Comparison of ENCODE assay signal across 8 mouse cellular contexts in the genomic region with DNA sequence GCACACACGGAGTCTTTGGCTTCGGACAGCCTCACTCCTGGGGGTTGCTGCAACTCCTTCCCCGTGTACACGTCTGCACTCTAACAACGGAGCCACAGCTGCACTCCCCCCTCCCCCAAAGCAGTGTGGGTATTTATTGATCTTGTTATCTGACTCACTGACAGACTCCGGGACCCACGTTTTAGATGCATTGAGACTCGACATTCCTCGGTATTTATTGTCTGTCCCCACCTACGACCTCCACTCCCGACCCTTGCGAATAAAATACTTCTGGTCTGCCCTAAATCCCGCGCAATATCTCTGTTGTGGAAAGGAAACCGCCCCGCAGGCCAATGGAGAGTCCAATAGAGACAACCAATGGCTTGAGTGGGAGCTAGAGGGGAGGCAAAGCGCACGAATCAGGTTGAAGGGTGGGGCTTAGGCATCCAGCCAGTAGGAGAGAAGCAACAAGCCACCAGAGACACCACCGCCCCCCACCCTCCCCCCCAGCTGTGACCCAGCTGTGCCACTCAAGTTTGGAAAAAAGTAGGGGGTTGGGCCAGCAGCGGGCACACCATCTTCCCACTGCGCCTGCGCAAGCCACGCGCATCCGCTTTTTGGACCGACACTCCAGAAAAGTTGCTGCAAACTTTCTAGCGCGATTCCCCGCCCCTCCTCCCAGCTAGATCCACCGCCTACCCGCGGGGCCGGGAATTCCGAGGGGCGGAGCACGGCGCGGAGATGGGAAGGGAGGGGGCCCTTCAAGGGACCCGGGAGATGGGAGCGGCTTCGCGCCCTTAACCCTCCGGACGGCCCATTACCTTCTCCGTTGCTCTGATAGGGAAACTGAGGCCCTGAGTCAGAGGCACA. TPM values are rescaled to one million over a fixed set of nuclear protein-coding genes. Genes with fewer than 3 reads are reported as not detected.
A peak's percentile ranks its signal among the peaks of the same experiment; 100 is the strongest.
DNase-seq lines count a peak whose midpoint lies in the region; ATAC-seq lines count a peak whose summit lies in the region.

No protein-coding gene starts in this region.

- no peaks in the 10 kb centered on the region for H3K27me3 ChIP-seq in intestine, embryonic 14.5 days (replicated peaks; ENCODE audit: control insufficient read depth, insufficient read depth, low read length)
- peaks cover 31% of the 10 kb centered on the region for H3K27me3 ChIP-seq in midbrain, embryonic 10.5 days (ENCODE audit: low read depth, poor library complexity, severe bottlenecking)

- peak overlapping the region; percentile 91 for H3K4me2 ChIP-seq in intestine, embryonic 14.5 days (ENCODE audit: low read length)

- peak overlapping the region; percentile 81 for H3K9ac ChIP-seq in intestine, embryonic 14.5 days (ENCODE audit: low read length)

- H3K27ac ChIP-seq in intestine, embryonic 14.5 days (ENCODE audit: low read depth), result peak overlapping the region; percentile 96
- H3K27ac ChIP-seq in midbrain, embryonic 10.5 days (replicated peaks), result peak overlapping the region; percentile 98

- ATAC-seq in intestine, embryonic 14.5 days (replicated peaks; ENCODE audit: low FRiP score, low TSS enrichment, low read depth), result peak; percentile 84
- no peak; the same call in 1 of the 2 replicates for ATAC-seq in monocyte, adult 5-6 weeks (replicated peaks; ENCODE audit: insufficient number of reproducible peaks, low FRiP score, low TSS enrichment, poor library complexity, severe bottlenecking)

- peaks cover 36% of the 10 kb centered on the region for H3K4me1 ChIP-seq in intestine, embryonic 14.5 days (replicated peaks; ENCODE audit: control insufficient read depth, insufficient read depth, low read length)
- H3K4me1 ChIP-seq in midbrain, embryonic 10.5 days, result peaks cover 71% of the 10 kb centered on the region

- no peaks in the 10 kb centered on the region for H3K9me3 ChIP-seq in intestine, embryonic 14.5 days (ENCODE audit: control insufficient read depth, low read length)
- H3K9me3 ChIP-seq in midbrain, embryonic 10.5 days (replicated peaks), result no peaks in the 10 kb centered on the region

- DNase-seq in adrenal gland, adult 18-20 months (ENCODE audit: low spot score in 2 of 2), result peak; percentile 94
- peak; percentile 98 for DNase-seq in embryo, embryonic 11.5 days (ENCODE audit: low read depth, low spot score)
- DNase-seq in gastrocnemius, postnatal 36 days, result peak; percentile 92 to 96
- DNase-seq in intestine, embryonic 14.5 days (ENCODE audit: low spot score), result peak; percentile 97
- peak; percentile 80 to 83 for DNase-seq in left cerebral cortex, postnatal 36 days (ENCODE audit: low spot score in 2 of 2)
- peak; percentile 99 for DNase-seq in midbrain, embryonic 10.5 days (ENCODE audit: low spot score)
- peak; percentile 96 for DNase-seq in skeletal muscle tissue, adult 2 months (ENCODE audit: low read depth, low spot score)

- H3K36me3 ChIP-seq in intestine, embryonic 14.5 days (ENCODE audit: control insufficient read depth, insufficient read depth, low read length), result peaks cover 29% of the 10 kb centered on the region
- peaks cover 53% of the 10 kb centered on the region for H3K36me3 ChIP-seq in midbrain, embryonic 10.5 days

- 1% methylated on average over 45 of the region's 45 CpGs for WGBS in intestine, embryonic 14.5 days
- under 1% methylated on average over 44 of the region's 45 CpGs for WGBS in midbrain, embryonic 10.5 days

- intact Hi-C loops in gastrocnemius, postnatal 36 days (cut with DNase I), result loop anchor here (2.0 kb wide), 2 partner anchors 25 kb away; a partner anchor contains a TSS
- intact Hi-C loops in left cerebral cortex, postnatal 36 days (cut with DNase I), result loop anchor here (2.0 kb wide), 1 partner anchor 19 kb away; no protein-coding TSS in a partner anchor

- H3K4me3 ChIP-seq in intestine, embryonic 14.5 days (ENCODE audit: low read depth, low read length), result peak overlapping the region; percentile 78
- H3K4me3 ChIP-seq in midbrain, embryonic 10.5 days, result peak overlapping the region; percentile 85

RNA-seq across cellular contexts. Expression of a gene that starts 0.6 kb away (rescaled TPM):
- total RNA-seq in adrenal gland, adult 18-20 months (2021), result 10 to 100 TPM; 13.0 to 14.7 TPM
- 1 to 10 TPM; 1.2 to 1.5 TPM for total RNA-seq in gastrocnemius, postnatal 36 days (2021)
- 15.7 and 15.8 TPM in 2 replicates for polyA plus RNA-seq in intestine, embryonic 14.5 days (2014; fragmentation: Nextera tagmentation; extraction: Ambion mirVana)
- 1 to 10 TPM; 1.6 to 2.6 TPM for total RNA-seq in left cerebral cortex, postnatal 36 days (2021)
- polyA plus RNA-seq in midbrain, embryonic 10.5 days (2016; fragmentation: Nextera tagmentation; extraction: Ambion mirVana), result 7.2 and 8.0 TPM in 2 replicates
- not detected in 3 replicates for total RNA-seq in monocyte, adult 5-6 weeks (2017)

RNA-seq across cellular contexts. Expression of a gene that starts 10.1 kb away (rescaled TPM):
- 100 to 1,000 TPM; 127 to 137 TPM for total RNA-seq in adrenal gland, adult 18-20 months (2021)
- total RNA-seq in gastrocnemius, postnatal 36 days (2021), result 100 to 1,000 TPM; 272 to 309 TPM
- polyA plus RNA-seq in intestine, embryonic 14.5 days (2014; fragmentation: Nextera tagmentation; extraction: Ambion mirVana), result 57.4 and 60.0 TPM in 2 replicates
- total RNA-seq in left cerebral cortex, postnatal 36 days (2021), result 10 to 100 TPM; 21.4 to 40.2 TPM
- polyA plus RNA-seq in midbrain, embryonic 10.5 days (2016; fragmentation: Nextera tagmentation; extraction: Ambion mirVana), result 8.2 and 8.8 TPM in 2 replicates
- total RNA-seq in monocyte, adult 5-6 weeks (2017), result 0.97 to 1.5 TPM in 2 of 3 replicates, not detected in the other

RNA-seq across cellular contexts. Expression of a gene that starts 17.7 kb away (rescaled TPM):
- total RNA-seq in adrenal gland, adult 18-20 months (2021), result 10 to 100 TPM; 48.3 to 49.1 TPM
- 10 to 100 TPM; 21.6 to 26.1 TPM for total RNA-seq in gastrocnemius, postnatal 36 days (2021)
- polyA plus RNA-seq in intestine, embryonic 14.5 days (2014; fragmentation: Nextera tagmentation; extraction: Ambion mirVana), result 15.8 and 16.0 TPM in 2 replicates
- 100 to 1,000 TPM; 146 to 148 TPM for total RNA-seq in left cerebral cortex, postnatal 36 days (2021)
- polyA plus RNA-seq in midbrain, embryonic 10.5 days (2016; fragmentation: Nextera tagmentation; extraction: Ambion mirVana), result 17.3 and 18.0 TPM in 2 replicates
- total RNA-seq in monocyte, adult 5-6 weeks (2017), result 0.39 to 3.2 TPM (median 0.43 TPM) in 3 replicates

RNA-seq across cellular contexts. Expression of a gene that starts 24.4 kb away (rescaled TPM):
- total RNA-seq in adrenal gland, adult 18-20 months (2021), result not detected
- total RNA-seq in gastrocnemius, postnatal 36 days (2021), result not detected
- 3.7 and 4.7 TPM in 2 replicates for polyA plus RNA-seq in intestine, embryonic 14.5 days (2014; fragmentation: Nextera tagmentation; extraction: Ambion mirVana)
- total RNA-seq in left cerebral cortex, postnatal 36 days (2021), result under 1 TPM; 0.37 to 0.41 TPM
- polyA plus RNA-seq in midbrain, embryonic 10.5 days (2016; fragmentation: Nextera tagmentation; extraction: Ambion mirVana), result 1.1 TPM in 2 replicates
- total RNA-seq in monocyte, adult 5-6 weeks (2017), result not detected in 3 replicates

RNA-seq across cellular contexts. Expression of a gene that starts 25.9 kb away (rescaled TPM):
- 10 to 100 TPM; 12.6 to 15.4 TPM for total RNA-seq in adrenal gland, adult 18-20 months (2021)
- total RNA-seq in gastrocnemius, postnatal 36 days (2021), result 1 to 10 TPM; 2.0 to 2.8 TPM
- 8.1 and 8.8 TPM in 2 replicates for polyA plus RNA-seq in intestine, embryonic 14.5 days (2014; fragmentation: Nextera tagmentation; extraction: Ambion mirVana)
- 10 to 100 TPM; 14.0 to 14.3 TPM for total RNA-seq in left cerebral cortex, postnatal 36 days (2021)
- polyA plus RNA-seq in midbrain, embryonic 10.5 days (2016; fragmentation: Nextera tagmentation; extraction: Ambion mirVana), result 17.6 and 19.4 TPM in 2 replicates
- total RNA-seq in monocyte, adult 5-6 weeks (2017), result 6.7 to 11.5 TPM (median 7.1 TPM) in 3 replicates
